Mouse (Mus musculus): ENCODE data around the gene Grid1.

DNA sequence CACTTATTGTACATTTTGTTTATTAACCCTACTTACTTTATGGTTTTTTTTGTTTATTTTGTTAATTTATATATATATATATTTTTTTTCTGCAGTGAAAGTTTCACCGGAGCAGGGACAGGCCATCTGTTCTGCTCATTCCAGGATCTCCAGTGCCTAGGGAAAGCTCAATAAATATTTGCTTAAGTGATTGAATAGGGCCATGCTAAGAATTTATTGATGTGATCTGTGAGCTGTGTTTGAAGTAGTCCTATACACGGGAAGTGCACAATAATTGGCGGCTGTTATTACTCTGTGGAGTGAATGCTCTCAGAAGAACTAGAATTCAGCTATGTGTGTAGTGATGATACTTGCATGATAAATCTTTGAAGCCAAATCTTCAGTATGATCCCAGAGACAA, 234.2 kb downstream of the Grid1 start:
- no peak for TF ChIP-seq POLR2A (IDR thresholded peaks at IDR 0.05; ENCODE audit: insufficient read depth, low read depth, low read length)
- TF ChIP-seq CTCF (IDR thresholded peaks at IDR 0.05): no peak
